Mouse (Mus musculus) heart, embryonic 12.5 days (tissue): ENCODE results near the gene Phactr3. TPM values are rescaled to one million over a fixed set of nuclear protein-coding genes. Genes with fewer than 3 reads are reported as not detected.

ENCODE experiments used
- ATAC-seq: fragments of 200-750 bp; cut with Nextera tagmentation; 2 replicates; pipeline ENCODE4 v1.8.0; 2017; ENCODE audit warnings: moderate TSS enrichment, moderate library complexity; ENCODE audit not compliant: insufficient number of reproducible peaks, low FRiP score
- H3K27ac ChIP-seq: fragments of 300-500 bp; sonication (generic); 2 replicates; pipeline ENCODE4 v1.5.1; 2016; ENCODE audit warnings: mild to moderate bottlenecking, moderate library complexity; ENCODE audit not compliant: poor library complexity, severe bottlenecking
- H3K27me3 ChIP-seq: fragments of 300-500 bp; sonication (generic); replicated peaks from 2 replicates; pipeline ENCODE4 v1.6.1; 2016; ENCODE audit warnings: mild to moderate bottlenecking, moderate library complexity
- H3K36me3 ChIP-seq: fragments of 300-500 bp; sonication (generic); 2 replicates; pipeline ENCODE4 v1.6.1; 2016; ENCODE audit warnings: mild to moderate bottlenecking, moderate library complexity
- H3K4me1 ChIP-seq: fragments of 300-500 bp; sonication (generic); replicated peaks from 2 replicates; pipeline ENCODE4 v1.6.1; 2016; ENCODE audit warnings: mild to moderate bottlenecking
- H3K4me2 ChIP-seq: fragments of 300-500 bp; sonication (generic); 2 replicates; pipeline ENCODE4 v1.6.1; 2016; ENCODE audit warnings: mild to moderate bottlenecking, moderate library complexity
- H3K4me3 ChIP-seq: fragments of 300-500 bp; sonication (generic); 2 replicates; pipeline ENCODE4 v1.5.1; 2016; ENCODE audit warnings: mild to moderate bottlenecking
- H3K9ac ChIP-seq: fragments of 300-500 bp; sonication (generic); 2 replicates; pipeline ENCODE4 v1.6.1; 2016; ENCODE audit warnings: mild to moderate bottlenecking, moderate library complexity
- H3K9me3 ChIP-seq: fragments of 300-500 bp; sonication (generic); replicated peaks from 2 replicates; pipeline ENCODE4 v1.6.1; 2016; ENCODE audit warnings: mild to moderate bottlenecking, moderate library complexity
- WGBS: fragments of 180-500 bp; shearing (Covaris S2); methylation state at CpG from one replicate; pipeline ENCODE4 v1.1.7; 2016; 5-methylcytosine and 5-hydroxymethylcytosine counted together
- polyA plus RNA-seq: library from polyadenylated mRNA; unstranded; fragments of >200 nt; fragmentation: Nextera tagmentation; extraction: Ambion mirVana; gene quantifications from 2 replicates; pipeline ENCODE4 v1.2.1, GENCODE M21; 2016

Gene Phactr3
- polyA plus RNA-seq, 1 experiment from 2014 or later, result 10.1 TPM

DNA sequence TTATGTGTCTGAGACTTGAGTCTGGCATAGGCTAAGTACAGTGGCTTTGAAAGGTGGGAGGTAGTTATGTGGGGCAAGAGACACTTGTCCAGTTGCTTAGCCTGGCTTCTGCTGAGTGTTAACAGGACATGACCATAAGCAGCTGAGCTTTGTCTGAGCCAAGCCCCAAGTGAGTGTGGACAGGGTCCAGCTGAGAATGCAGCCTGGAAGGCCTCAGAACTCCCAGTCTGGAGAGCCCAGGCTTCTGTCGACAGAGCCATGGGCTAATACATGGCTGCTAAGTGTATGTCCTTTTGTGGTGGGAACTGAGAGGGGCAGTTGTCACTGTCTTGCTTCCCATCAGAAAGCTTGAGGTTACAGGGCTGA lies 37.1 kb downstream of the Phactr3 start:
- H3K9me3 ChIP-seq, result no peaks in the 10 kb centered on the region
- no peak overlapping the region for H3K4me2 ChIP-seq
- H3K9ac ChIP-seq, result no peak overlapping the region
- peak; percentile 81 for ATAC-seq
- H3K36me3 ChIP-seq, result no peaks in the 10 kb centered on the region
- H3K27me3 ChIP-seq, result peaks cover 47% of the 10 kb centered on the region
- WGBS, result 23% methylated on average over 1 of the region's 1 CpGs
- H3K27ac ChIP-seq, result no peak overlapping the region
- no peak overlapping the region for H3K4me3 ChIP-seq
- peaks cover 17% of the 10 kb centered on the region for H3K4me1 ChIP-seq

DNA sequence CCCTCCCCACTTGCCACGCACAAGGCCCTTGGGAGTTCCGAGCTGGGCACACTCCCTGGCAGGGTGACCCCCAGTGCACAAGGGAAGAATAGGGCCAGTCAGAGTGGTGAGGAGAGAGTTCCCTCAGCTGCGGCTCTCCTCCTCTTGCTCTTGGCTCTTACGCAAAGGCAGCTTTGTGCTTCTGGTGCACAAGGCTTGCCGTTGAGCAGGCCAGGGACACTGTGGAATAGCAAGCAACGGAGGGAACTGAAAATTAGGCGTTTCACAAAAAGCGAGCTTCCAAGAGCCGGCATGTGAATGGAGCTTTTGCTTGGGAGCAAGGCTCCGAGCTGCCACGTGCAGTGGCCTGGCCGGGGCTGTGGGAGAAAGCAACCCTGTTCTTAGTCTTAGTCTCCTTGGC lies 40.2 kb downstream of the Phactr3 start:
- Histone ChIP-seq H3K4me3 (no peak overlapping the region), H3K9me3 (no peaks in the 10 kb centered on the region), H3K4me1 (peaks cover 17% of the 10 kb centered on the region), H3K36me3 (no peaks in the 10 kb centered on the region), H3K27ac (no peak overlapping the region), H3K27me3 (peaks cover 56% of the 10 kb centered on the region), H3K4me2 (no peak overlapping the region), H3K9ac (no peak overlapping the region)
- no peak for ATAC-seq
- WGBS, result 77% methylated on average over 12 of the region's 12 CpGs

DNA sequence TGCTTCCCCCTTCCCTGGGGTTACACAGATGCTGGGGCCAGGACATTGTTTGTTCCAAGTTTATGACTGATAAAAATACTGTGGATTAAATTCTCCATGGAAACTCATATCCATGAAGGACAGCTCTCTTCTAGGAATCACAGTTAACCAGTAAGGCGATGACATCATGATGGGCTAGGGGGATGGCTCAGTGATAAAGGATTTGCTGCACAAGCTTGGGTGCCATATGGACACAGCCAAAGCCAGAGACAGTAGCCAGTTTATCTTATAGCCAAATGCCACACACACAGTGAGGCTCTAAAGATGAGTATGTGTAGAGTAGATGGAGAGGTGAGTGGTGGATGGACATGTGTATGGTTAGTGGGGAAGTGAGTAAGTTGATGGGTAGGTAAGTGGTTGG lies 45.2 kb downstream of the Phactr3 start:
- Histone ChIP-seq H3K27me3 (peaks cover 40% of the 10 kb centered on the region), H3K9me3 (no peaks in the 10 kb centered on the region), H3K36me3 (no peaks in the 10 kb centered on the region), H3K4me1 (no peaks in the 10 kb centered on the region), H3K9ac (no peak overlapping the region), H3K4me3 (no peak overlapping the region), H3K27ac (no peak overlapping the region), H3K4me2 (no peak overlapping the region)
- WGBS, result 84% methylated on average over 1 of the region's 1 CpGs
- ATAC-seq, result no peak

DNA sequence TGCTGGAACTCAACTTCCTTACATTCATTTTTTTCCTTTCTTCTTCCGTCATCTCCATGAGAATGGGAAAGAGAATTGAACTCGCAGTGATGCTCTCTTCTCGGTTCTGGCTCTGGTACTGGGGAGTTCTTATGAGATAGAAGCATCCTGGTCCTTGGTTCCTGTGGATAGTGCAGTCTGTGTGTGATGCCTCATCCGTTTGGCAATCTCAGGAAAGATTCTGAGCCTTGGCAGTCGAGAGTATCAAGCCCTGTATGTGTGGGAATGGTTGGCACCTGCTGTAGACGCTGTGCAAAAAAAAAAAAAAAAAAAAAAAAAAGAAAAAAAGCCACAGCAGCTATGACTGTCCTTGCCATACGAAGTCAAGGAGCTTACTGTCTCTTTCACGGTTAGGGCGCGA lies 47.2 kb downstream of the Phactr3 start:
- no peaks in the 10 kb centered on the region for H3K36me3 ChIP-seq
- H3K4me2 ChIP-seq, result no peak overlapping the region
- H3K4me3 ChIP-seq, result no peak overlapping the region
- no peaks in the 10 kb centered on the region for H3K9me3 ChIP-seq
- no peaks in the 10 kb centered on the region for H3K4me1 ChIP-seq
- WGBS, result 72% methylated on average over 10 of the region's 10 CpGs
- H3K27ac ChIP-seq, result no peak overlapping the region
- H3K27me3 ChIP-seq, result peaks cover 29% of the 10 kb centered on the region
- ATAC-seq, result no peak
- no peak overlapping the region for H3K9ac ChIP-seq

DNA sequence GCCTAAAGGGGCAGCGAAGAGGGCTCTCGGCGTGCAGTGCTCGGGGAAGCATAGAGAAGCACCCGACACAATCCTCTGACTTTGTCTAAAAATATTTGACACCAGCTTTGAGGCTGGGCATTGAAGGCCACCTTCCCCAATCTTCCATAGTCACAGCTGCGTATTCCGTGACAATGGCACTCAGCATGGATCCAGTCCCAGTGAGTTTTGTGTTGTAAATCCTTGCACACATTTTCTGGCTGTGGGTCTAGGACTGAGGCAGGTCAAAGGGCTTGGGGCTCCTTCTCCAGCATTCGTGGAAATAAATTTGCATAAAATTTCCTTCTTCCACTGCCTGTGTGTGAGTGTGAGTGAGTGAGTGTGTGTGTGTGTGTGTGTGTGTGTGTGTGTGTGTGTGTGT lies 51.2 kb downstream of the Phactr3 start:
- H3K4me3 ChIP-seq, result no peak overlapping the region
- ATAC-seq, result no peak
- no peaks in the 10 kb centered on the region for H3K36me3 ChIP-seq
- no peak overlapping the region for H3K9ac ChIP-seq
- no peak overlapping the region for H3K4me2 ChIP-seq
- H3K27me3 ChIP-seq, result 0 out of 2 replicates have a peak, but pooled peaks cover 4% of the 10 kb centered on the region
- H3K4me1 ChIP-seq, result no peaks in the 10 kb centered on the region
- H3K9me3 ChIP-seq, result no peaks in the 10 kb centered on the region
- WGBS, result 79% methylated on average over 8 of the region's 8 CpGs
- no peak overlapping the region for H3K27ac ChIP-seq

DNA sequence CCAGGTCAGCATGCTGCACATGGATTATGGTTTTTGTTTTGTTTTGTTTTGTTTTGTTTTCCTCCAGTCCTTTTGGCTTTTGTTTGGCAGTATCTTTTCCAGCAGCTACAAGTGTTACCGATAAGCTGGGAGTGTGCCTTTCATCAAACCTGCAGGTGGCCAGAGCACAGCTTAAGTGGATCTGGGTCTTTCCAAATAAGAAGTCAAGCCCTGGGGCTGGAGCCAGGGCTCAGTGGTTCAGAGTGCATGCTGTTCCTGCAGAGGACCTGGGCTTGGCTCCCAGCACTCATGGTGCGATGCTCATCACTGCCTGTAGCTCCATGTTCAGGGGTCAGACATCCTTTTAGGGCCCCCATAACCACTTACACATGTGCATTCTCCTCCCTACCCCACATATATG lies 55.2 kb downstream of the Phactr3 start:
- 41% methylated on average over 2 of the region's 2 CpGs for WGBS
- Histone ChIP-seq H3K36me3 (no peaks in the 10 kb centered on the region), H3K4me3 (no peak overlapping the region), H3K9ac (no peak overlapping the region), H3K27me3 (0 out of 2 replicates have a peak, but pooled peaks cover 4% of the 10 kb centered on the region), H3K4me1 (no peaks in the 10 kb centered on the region), H3K4me2 (no peak overlapping the region), H3K9me3 (no peaks in the 10 kb centered on the region), H3K27ac (no peak overlapping the region)
- ATAC-seq, result no peak

DNA sequence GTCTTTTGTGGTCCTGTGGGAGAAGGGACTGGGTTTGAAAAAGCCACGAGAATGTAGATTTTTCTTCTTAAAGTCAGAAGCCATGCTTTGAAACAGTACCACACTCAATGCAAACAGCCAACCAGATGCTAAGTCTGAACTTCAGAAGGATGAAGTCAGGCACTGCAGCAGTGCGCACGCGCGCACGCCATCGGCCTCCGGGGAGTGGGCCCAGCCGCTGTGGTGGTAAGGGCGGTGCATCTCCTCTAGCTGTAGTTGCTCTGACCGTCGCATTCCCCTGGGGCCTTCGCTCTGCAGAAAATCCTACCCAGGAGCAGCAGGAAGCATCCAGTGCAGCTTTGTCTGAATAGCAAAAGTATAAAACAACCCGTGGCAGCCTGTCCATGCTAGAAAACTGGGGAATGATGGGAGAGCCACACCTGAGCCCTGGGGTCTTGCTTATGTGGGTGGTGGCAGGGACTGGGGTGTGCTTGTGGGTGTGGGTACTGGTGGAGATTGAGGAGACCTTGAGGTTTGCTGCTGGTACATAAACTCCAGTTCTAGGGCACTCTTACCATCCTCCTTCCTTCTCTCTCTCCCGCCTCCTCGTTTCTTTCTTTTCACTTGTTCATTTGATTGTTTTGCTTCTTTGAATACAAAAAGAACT lies 56.6 kb downstream of the Phactr3 start:
- H3K4me2 ChIP-seq, result peak overlapping the region; percentile 34; the same call in 1 of the 2 replicates
- ATAC-seq, result no peak

DNA sequence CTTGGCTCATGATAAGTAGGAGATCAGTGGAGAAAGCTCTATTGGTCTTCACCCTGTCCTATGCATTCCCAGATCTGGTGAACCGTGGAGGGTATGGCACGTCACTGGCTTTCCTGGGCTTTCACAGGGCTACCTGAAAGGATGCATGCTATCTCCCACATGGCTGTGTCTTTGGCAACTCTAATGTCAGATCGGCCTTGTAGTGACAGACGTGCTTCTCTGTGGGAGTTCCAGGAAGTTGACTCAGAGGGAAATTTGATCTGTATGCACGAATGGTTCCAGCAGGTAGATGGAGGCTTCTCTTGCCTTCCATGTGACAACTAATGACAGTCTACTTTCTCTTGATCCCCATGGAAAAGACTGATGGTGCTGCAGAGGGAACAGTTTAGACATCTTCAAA lies 65.5 kb downstream of the Phactr3 start:
- Histone ChIP-seq H3K36me3 (no peaks in the 10 kb centered on the region), H3K4me1 (no peaks in the 10 kb centered on the region), H3K4me3 (no peak overlapping the region), H3K9ac (no peak overlapping the region), H3K9me3 (0 out of 2 replicates have a peak, but pooled peaks cover 6% of the 10 kb centered on the region), H3K27ac (no peak overlapping the region), H3K27me3 (no peaks in the 10 kb centered on the region), H3K4me2 (no peak overlapping the region)
- ATAC-seq, result no peak
- WGBS, result 62% methylated on average over 5 of the region's 5 CpGs

More for the DNA sequence above, 56.6 kb downstream of the Phactr3 start:
- Histone ChIP-seq H3K27ac (no peak overlapping the region), H3K4me3 (no peak overlapping the region), H3K9ac (no peak overlapping the region), H3K4me1 (no peaks in the 10 kb centered on the region), H3K36me3 (no peaks in the 10 kb centered on the region), H3K27me3 (0 out of 2 replicates have a peak, but pooled peaks cover 4% of the 10 kb centered on the region), H3K9me3 (no peaks in the 10 kb centered on the region)
- 36% methylated on average over 16 of the region's 16 CpGs for WGBS

DNA sequence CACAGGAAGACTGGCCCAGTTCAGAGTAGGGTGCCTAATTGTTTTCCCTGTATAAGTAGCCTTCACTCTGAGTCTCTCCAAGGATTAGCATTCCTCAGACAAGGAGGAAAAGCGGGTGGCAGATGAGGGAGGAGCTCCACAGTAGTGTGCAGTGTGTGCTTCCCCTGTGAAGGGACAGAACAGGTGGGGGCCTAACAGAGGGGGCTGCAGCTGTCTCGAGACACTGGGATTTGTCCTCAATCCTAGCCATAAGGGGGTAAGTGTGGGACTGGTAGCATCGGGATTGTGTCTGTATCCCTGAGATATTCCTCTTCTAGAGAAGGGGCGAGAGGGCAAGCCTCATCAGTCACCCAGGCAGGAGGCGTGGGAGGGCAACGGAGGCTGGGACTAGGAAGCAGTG lies 66.1 kb downstream of the Phactr3 start:
- Histone ChIP-seq H3K9ac (no peak overlapping the region), H3K27ac (no peak overlapping the region), H3K27me3 (no peaks in the 10 kb centered on the region), H3K9me3 (0 out of 2 replicates have a peak, but pooled peaks cover 6% of the 10 kb centered on the region), H3K4me3 (no peak overlapping the region), H3K4me2 (no peak overlapping the region), H3K36me3 (no peaks in the 10 kb centered on the region), H3K4me1 (no peaks in the 10 kb centered on the region)
- ATAC-seq, result no peak
- WGBS, result 55% methylated on average over 6 of the region's 6 CpGs

DNA sequence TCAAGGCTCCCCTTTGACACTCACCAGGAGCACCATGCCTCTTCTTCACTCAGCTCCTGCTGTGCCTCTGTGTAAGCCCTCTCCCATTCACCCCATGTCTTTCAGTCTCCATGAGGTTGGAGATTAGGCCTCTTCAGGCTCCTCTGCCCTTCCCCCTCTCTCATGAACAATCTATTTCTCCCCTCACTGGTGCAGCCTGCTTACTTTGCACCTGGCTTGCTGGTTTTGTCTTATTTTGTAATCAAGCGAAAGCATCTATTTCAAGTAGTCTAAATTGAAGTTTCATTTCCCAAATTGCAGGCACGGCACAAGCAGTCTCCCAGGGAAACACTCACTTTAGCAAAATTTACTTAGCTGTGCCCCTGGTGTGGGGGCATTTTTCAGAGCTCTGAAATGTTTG lies 70.2 kb downstream of the Phactr3 start:
- ATAC-seq, result no peak
- Histone ChIP-seq H3K9ac (no peak overlapping the region), H3K4me3 (no peak overlapping the region), H3K9me3 (0 out of 2 replicates have a peak, but pooled peaks cover 6% of the 10 kb centered on the region), H3K27ac (no peak overlapping the region), H3K4me2 (no peak overlapping the region), H3K4me1 (peaks cover 13% of the 10 kb centered on the region; the same call in 1 of the 2 replicates), H3K27me3 (no peaks in the 10 kb centered on the region), H3K36me3 (no peaks in the 10 kb centered on the region)
- WGBS, result 67% methylated on average over 2 of the region's 2 CpGs

DNA sequence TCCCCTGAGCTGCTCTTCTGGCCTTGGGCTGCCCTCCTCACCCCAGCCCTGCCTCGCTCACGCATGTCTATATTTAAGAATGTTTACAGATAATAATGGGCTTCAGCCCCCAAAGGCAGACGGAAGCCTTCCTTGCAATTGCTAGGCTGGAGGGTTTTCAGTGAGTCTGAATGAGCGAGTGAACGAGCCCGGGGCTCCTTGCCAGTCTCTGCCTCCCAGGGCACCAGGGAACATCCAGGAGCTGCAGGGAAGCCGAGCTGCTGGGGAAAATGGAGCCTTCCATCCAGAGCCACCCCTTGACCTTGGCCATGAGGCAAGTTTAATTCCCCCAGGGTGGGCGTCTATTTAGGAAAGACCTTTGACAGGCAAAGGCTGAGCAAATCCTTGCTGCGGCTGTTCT lies 74.1 kb downstream of the Phactr3 start:
- Histone ChIP-seq H3K9ac (no peak overlapping the region), H3K9me3 (no peaks in the 10 kb centered on the region), H3K4me1 (peaks cover 29% of the 10 kb centered on the region), H3K4me3 (no peak overlapping the region), H3K27ac (no peak overlapping the region), H3K27me3 (no peaks in the 10 kb centered on the region), H3K4me2 (no peak overlapping the region), H3K36me3 (no peaks in the 10 kb centered on the region)
- ATAC-seq, result no peak
- WGBS, result 65% methylated on average over 9 of the region's 9 CpGs

DNA sequence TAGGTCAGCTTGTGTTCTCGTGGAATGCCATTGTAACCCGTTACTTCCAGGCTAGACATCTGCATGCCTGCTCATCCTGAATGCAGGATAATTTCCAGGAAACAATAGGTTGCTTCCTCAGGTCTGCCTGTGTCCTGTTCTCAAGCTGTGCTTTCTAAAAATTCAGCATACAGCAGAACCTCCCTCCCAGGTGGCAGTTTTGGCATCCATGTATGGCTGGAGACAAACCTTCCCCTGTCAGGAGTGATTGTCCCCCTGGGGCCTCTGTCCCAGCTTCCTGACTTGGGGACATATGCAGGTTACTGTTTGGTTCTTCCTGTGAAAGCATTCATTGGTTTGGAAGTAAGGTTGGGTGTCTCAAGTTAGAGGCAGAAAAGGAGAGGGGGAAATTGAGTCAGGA lies 74.7 kb downstream of the Phactr3 start:
- Histone ChIP-seq H3K27me3 (no peaks in the 10 kb centered on the region), H3K9me3 (no peaks in the 10 kb centered on the region), H3K4me2 (no peak overlapping the region), H3K4me3 (no peak overlapping the region), H3K27ac (no peak overlapping the region), H3K36me3 (no peaks in the 10 kb centered on the region), H3K9ac (no peak overlapping the region), H3K4me1 (peaks cover 29% of the 10 kb centered on the region)
- 70% methylated on average over 2 of the region's 2 CpGs for WGBS
- no peak for ATAC-seq
